Mouse (Mus musculus) megakaryocyte, embryonic 14.5 days (primary cell): Measurements from ENCODE around the gene Cnpy2.
"Not testable (repeated sequence)": the region's sequence is repeated elsewhere in the genome, so short reads cannot be mapped to it uniquely, and the experiment has no call there.

Source experiments
- FLI1 ChIP-seq: IDR thresholded peaks from 2 replicates; pipeline ENCODE4 v1.6.1; 2012; ENCODE audit warnings: low read length, inconsistent platforms, mixed read lengths
- GATA1 ChIP-seq: IDR thresholded peaks from 3 replicates; pipeline ENCODE4 v1.6.1; 2012; ENCODE audit warnings: mixed read lengths, low read length, inconsistent platforms, borderline replicate concordance

DNA sequence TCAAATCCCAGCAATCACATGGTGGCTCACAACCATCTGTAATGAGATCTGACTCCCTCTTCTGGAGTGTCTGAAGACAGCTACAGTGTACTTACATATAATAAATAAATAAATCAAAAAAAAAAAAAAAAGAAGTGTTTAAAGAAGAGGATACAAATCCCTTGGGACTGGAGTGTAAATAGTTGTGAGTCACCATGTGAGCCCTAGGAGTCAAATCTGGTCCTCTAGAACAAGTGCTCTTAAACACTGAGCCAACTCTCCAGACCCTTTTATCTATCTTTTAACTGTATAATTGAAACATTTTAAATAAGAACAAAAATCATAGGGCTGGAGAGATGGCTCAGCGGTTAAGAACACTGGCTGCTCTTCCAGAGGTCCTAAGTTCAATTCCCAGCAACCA is 46.9 kb upstream of the Cnpy2 start:
- TF ChIP-seq GATA1, FLI1: not testable (repeated sequence)
